Mouse (Mus musculus) spleen, postnatal 36 days (tissue): ENCODE measurements around the gene Rcbtb2.

ENCODE experiments used
- DNase-seq, 2 experiments: peaks; one replicate each; pipeline ENCODE4 v3.0.0; 2022; ENCODE audit warnings: low spot score in 2 of 2, mixed read lengths in 1 of 2

Rcbtb2 gene

DNA sequence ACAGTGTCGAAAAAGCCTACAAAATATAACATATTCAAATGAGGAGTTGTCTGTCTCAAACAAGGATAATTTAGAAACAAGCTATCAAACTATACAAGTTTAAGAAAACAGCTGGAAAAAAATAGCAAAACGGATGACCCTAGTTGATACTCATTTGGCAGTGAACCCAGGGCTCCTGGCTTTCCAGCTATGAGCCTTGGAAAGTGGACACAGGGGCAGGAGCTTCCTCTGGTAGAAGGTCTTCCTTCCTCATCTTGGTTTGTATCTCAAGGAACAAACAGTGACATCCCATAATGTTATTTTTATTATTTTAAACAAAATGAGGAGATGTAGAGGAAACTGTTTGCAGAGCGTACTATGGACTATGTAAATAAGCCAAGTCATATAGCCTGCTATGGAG, 25.3 kb downstream of the Rcbtb2 start:
- DNase-seq = no peak

GRCm38 (mm10) chr14:73161303-73161702, 38.5 kb downstream of the Rcbtb2 start:
- no peak for DNase-seq

DNA sequence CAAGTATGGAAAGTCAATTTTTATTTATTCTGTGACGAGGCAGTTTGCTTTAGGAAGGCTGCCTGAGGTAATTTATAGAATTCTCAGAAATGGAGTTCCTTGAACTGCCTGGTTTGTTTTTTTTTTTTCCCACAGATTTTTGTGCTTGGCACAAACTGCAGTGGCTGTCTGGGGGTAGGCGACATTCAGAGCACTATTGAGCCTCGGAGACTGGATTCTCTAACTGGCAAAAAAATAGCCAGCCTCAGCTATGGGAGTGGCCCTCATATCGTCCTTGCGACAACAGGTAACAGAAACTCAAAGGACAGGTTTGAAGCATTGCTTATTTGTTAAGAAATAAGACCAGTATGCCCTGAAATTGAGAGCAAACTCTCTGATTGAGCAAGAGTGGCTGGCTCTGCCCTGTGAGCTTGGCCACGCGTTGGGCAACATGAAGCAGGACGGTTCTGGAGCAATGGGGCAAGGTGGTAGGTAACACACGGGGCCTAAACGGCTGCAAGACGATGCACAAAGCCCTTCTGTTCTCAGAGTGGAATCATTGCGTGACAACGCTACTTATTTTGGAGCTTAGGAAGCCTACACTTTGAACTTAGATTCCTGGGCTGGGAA, 39.5 kb downstream of the Rcbtb2 start:
- no peak for DNase-seq

- no peak for DNase-seq
Observed at GRCm38 (mm10) chr14:73163363-73163998, 40.6 kb downstream of the Rcbtb2 start.

GRCm38 (mm10) chr14:73165136-73165535, 42.3 kb downstream of the Rcbtb2 start:
- DNase-seq = no peak

DNA sequence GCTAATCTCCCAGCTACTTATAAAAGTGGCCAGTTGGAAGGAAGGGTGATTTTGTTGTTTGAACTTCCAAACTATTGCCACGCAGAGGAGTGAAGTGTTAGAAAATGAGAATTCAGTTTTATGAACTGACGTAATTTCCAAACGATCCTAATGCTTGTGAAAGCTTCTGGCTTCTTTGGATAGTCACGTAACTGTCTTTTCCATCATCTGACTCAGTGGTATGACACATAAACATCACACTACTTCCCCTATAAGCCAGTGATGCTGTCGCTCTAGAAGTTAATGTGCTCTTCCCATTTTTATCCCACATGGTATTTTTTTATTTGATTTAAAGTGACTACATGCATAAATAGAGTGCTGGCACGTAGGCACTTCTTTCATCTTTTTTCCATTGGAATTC, 45.8 kb downstream of the Rcbtb2 start:
- DNase-seq = no peak

DNA sequence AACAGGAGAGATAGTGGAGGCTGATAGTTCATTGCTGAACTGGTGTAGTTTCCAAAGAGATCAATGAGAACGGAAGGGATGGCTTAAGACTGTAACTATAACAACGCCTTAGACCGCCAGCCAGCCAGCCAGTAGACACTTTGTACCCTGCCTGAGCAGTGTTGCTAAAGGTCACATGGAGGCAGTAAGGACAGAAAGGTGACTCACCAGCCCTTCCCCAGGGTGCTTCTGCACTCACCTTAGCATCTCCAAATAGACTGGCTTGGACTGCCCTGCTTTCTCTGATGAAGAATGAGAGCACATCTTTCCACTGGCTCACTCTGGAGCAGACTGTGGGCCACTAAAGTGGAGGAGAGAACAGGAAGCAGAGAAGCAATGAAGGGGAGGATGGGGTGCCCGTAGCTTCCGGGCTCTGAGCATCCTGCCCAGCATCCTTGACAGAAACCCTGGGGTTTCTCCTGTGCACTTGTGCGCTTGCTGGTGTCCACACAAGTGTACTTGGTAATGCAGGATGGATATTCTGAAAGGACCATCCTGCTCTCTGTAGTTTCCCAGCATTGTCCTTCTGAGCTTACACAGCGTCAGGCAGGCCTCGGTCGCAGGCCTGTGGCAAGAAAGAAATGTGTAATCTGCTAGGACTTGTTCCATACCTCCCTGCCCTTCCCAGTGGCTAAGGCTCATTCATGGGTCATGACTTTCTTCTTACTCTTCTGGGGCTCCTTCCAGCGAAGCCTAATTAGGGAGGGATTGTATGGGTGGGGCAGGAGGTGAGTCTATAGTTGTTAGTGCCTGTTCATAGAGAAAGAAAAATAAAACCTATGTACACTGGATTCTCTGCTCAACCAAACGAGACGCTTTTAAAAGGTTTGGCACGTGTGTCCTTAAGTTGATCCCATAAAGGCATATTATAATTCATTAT, 47.3 kb downstream of the Rcbtb2 start:
- DNase-seq = no peak

DNA sequence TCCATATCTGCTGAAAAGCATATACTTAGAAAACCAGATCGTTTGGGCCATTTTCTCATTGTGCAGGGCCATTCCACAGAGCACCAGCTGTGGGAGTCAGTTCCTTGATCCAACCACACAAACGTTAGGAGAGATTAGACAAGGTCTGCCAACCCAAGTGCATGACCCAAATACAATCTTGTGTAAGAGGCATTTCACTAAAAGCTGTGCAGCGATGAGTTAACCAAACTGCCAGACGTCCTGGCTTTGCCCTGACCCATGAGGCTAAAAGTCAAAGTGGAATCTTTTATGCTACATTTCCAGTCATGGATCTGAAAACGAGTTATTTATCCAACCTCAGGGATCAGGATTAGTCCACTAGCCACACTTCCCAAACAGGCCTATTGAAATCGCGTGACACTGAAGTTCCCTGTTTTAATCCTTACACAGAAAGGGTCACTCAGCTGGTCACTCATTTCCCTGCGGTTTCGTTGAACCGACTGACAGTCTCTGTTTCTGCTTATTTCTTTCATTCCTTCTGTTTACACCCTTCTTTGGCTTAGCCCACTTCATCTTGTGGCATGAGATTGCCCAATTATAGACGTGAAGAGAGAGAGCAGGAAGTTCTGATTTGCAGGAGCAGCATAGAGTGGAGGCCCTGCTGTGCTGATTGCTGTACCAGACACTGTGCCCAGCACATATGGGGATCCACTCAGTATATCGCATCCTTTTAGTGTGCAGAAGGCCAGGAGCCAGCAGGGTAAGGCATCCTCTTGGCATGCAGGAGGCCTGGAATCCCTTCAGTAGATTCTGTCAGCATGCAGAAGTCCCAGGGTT, 49.6 kb downstream of the Rcbtb2 start:
- DNase-seq = no peak

DNA sequence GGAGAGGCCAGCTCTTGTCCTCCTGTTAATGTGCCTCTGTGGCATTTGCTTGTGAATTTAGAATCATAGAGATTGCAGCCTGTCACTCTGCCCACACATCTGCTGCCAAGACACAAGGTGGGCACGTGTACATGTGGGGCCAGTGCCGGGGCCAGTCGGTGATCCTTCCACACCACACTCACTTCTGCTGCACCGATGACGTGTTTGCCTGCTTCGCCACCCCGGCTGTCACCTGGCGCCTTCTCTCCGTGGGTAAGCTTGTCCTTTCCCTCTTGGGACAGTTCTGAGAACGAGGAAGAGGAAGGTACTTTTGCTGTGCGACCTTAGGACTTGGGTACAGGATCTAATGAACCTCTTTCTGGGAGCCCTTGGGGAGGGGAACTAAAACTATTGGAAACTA, 50.8 kb downstream of the Rcbtb2 start:
- DNase-seq = no peak

GRCm38 (mm10) chr14:73174091-73174995, 51.5 kb downstream of the Rcbtb2 start:
- DNase-seq = no peak

DNA sequence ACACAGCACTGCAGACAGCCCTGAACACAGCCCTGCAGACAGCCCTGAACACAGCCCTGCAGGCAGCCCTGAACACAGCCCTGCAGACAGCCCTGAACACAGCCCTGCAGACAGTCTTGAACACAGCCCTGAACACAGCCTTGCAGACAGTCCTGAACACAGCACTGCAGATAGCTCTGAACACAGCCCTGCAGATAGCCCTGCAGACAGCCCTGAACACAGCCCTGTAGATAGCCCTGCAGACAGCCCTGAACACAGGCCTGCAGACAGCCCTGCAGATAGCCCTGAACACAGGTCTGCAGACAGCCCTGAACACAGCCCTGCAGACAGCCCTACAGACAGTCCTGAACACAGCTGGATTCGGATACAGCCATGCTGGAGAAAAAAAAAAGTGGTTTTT, 52.2 kb downstream of the Rcbtb2 start:
- DNase-seq = no peak

GRCm38 (mm10) chr14:73175814-73176213, 53.0 kb downstream of the Rcbtb2 start:
- DNase-seq = peak; percentile 52 to 57

DNA sequence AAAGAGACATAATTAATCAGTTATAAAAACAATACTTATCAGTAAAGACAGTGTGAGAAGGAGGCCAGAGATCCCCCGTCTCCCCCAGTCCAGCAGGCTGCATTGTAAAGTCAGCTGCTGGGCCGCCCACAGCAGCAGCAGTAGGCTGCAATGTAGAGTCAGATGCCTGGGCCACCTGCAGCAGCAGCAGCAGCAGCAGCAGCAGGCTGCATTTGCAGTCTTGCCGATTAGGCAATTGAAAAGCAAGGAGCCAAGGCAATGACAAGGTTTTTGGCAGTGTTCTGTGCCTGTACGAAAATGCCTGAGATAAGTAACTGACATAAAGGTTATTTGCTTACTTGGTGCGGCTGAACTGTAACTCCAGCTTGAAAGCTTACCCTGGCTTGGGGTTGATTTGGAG, 53.4 kb downstream of the Rcbtb2 start:
- no peak for DNase-seq

GRCm38 (mm10) chr14:73177961-73178360, 55.1 kb downstream of the Rcbtb2 start:
- DNase-seq = no peak

DNA sequence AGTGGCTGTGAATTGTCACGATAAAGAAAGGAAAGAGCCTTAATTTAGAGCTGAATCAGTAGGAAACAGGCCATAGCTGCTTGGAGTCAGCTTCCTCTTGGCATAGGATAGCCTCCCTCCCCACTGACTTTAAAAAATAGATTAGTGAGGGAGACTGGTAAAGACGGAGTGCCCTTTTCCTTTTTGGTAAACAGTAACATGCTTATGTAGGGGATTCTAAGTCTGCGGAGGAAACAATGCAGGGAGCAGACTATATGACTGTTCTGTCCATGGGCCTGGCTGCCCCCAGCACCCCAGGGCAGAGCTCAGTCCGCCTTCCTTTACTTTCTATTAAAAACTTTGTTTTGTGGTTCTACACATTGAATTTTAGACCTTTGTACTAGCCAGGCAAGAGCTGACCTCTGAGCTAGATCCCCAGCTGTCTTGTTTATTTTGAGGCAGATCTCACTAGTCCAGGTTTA, 56.4 kb downstream of the Rcbtb2 start:
- DNase-seq = no peak

- peak in 1 of 2 experiments; percentile 29 for DNase-seq
Observed at GRCm38 (mm10) chr14:73180671-73181070, 57.8 kb downstream of the Rcbtb2 start.

- DNase-seq = no peak
Observed at GRCm38 (mm10) chr14:73181144-73181543, 58.3 kb downstream of the Rcbtb2 start.

GRCm38 (mm10) chr14:73186875-73187274, 64.0 kb downstream of the Rcbtb2 start:
- DNase-seq = peak; percentile 7 to 21

GRCm38 (mm10) chr14:73199058-73199457, 76.2 kb downstream of the Rcbtb2 start:
- no peak for DNase-seq

- no peak for DNase-seq
Observed at GRCm38 (mm10) chr14:73201447-73201846, 78.6 kb downstream of the Rcbtb2 start.

- DNase-seq = no peak
Observed at GRCm38 (mm10) chr14:73204016-73204415, 81.2 kb downstream of the Rcbtb2 start.
